Mouse (Mus musculus) limb, embryonic 12.5 days (tissue): ENCODE results near the gene Tcf25. TPM values are rescaled to one million over a fixed set of nuclear protein-coding genes. Genes with fewer than 3 reads are reported as not detected.

Experiments used
- ATAC-seq: fragments of 200-750 bp; cut with Nextera tagmentation; 2 replicates; pipeline ENCODE4 v1.8.0; 2017; ENCODE audit warnings: low read depth, moderate TSS enrichment; ENCODE audit not compliant: insufficient number of reproducible peaks, insufficient read depth, low FRiP score, low TSS enrichment
- H3K27ac ChIP-seq: fragments of 300-500 bp; sonication (generic); 2 replicates; pipeline ENCODE4 v1.5.1; 2016; ENCODE audit warnings: mild to moderate bottlenecking, moderate library complexity
- H3K27me3 ChIP-seq: fragments of 300-500 bp; sonication (generic); 2 replicates; pipeline ENCODE4 v1.6.1; 2016; ENCODE audit warnings: mild to moderate bottlenecking, moderate library complexity
- H3K36me3 ChIP-seq: fragments of 300-500 bp; sonication (generic); 2 replicates; pipeline ENCODE4 v1.6.1; 2016; ENCODE audit warnings: mild to moderate bottlenecking, moderate library complexity
- H3K4me1 ChIP-seq: fragments of 300-500 bp; sonication (generic); replicated peaks from 2 replicates; pipeline ENCODE4 v1.6.1; 2016
- H3K4me2 ChIP-seq: fragments of 300-500 bp; sonication (generic); 2 replicates; pipeline ENCODE4 v1.6.1; 2016; ENCODE audit warnings: mild to moderate bottlenecking, moderate library complexity
- H3K4me3 ChIP-seq: fragments of 300-500 bp; sonication (generic); replicated peaks from 2 replicates; pipeline ENCODE4 v1.5.1; 2016; ENCODE audit warnings: mild to moderate bottlenecking
- H3K9ac ChIP-seq: fragments of 300-500 bp; sonication (generic); replicated peaks from 2 replicates; pipeline ENCODE4 v1.6.1; 2016; ENCODE audit warnings: mild to moderate bottlenecking, moderate library complexity
- H3K9me3 ChIP-seq: fragments of 300-500 bp; sonication (generic); 2 replicates; pipeline ENCODE4 v1.6.1; 2016; ENCODE audit warnings: mild to moderate bottlenecking, moderate library complexity
- WGBS: fragments of 180-500 bp; shearing (Covaris S2); methylation state at CpG from one replicate; pipeline ENCODE4 v1.1.7; 2016; 5-methylcytosine and 5-hydroxymethylcytosine counted together
- polyA plus RNA-seq: library from polyadenylated mRNA; unstranded; fragments of >200 nt; fragmentation: Nextera tagmentation; extraction: Ambion mirVana; gene quantifications from 2 replicates; pipeline ENCODE4 v1.2.1, GENCODE M21; 2016

Gene Tcf25
- polyA plus RNA-seq, 1 experiment from 2014 or later: 149 TPM

DNA sequence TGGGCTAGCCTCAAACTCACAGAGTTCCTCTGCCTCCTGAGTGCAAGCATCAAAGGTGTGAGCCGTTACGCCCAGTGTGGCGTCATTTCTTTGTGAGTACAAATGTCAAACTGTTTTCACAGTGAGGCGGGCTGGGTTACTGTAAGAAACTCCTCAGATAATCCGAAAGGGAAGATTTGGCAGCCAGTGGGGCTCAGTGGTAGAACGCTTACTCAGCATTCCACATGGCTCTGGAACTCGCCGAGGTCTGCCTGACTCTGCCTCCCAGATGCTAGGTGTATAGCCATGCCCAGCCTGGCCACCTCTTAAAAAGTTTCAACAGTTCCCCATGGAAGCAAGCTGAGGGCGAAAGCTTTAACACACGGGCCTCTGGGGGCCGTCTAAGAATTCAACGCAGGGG, 21.4 kb upstream of the Tcf25 start:
- Histone ChIP-seq H3K4me3 (no peak overlapping the region), H3K4me1 (peaks cover 14% of the 10 kb centered on the region), H3K9me3 (no peaks in the 10 kb centered on the region), H3K4me2 (no peak overlapping the region), H3K9ac (no peak overlapping the region), H3K36me3 (no peaks in the 10 kb centered on the region), H3K27me3 (peaks cover 17% of the 10 kb centered on the region; the same call in 1 of the 2 replicates), H3K27ac (no peak overlapping the region)
- ATAC-seq: no peak
- 85% methylated on average over 12 of the region's 12 CpGs for WGBS

DNA sequence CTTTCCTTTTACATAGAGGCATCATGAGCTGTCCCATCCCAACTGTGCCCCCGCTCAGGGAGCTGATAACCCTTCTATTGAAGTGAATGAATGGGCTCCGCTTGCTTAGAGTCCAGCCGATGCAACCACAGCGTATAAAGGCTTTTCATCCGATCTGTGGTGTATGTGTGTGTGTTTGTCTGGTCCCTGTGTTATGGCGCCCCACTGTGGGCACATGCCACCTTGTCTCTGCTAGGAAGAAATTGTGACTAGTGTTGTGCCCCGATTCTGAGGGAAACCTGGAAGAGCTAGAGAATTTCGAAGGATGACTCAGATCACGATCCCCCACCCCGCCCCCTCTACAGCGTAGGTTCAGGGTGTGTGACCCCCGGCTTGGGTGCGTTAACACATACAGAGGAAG, 20.8 kb upstream of the Tcf25 start:
- no peaks in the 10 kb centered on the region for H3K36me3 ChIP-seq
- H3K4me1 ChIP-seq: peaks cover 14% of the 10 kb centered on the region
- H3K4me2 ChIP-seq: no peak overlapping the region
- H3K9ac ChIP-seq: no peak overlapping the region
- no peak overlapping the region for H3K27ac ChIP-seq
- peaks cover 17% of the 10 kb centered on the region; the same call in 1 of the 2 replicates for H3K27me3 ChIP-seq
- no peaks in the 10 kb centered on the region for H3K9me3 ChIP-seq
- no peak overlapping the region for H3K4me3 ChIP-seq
- ATAC-seq: no peak
- WGBS: 71% methylated on average over 13 of the region's 13 CpGs

DNA sequence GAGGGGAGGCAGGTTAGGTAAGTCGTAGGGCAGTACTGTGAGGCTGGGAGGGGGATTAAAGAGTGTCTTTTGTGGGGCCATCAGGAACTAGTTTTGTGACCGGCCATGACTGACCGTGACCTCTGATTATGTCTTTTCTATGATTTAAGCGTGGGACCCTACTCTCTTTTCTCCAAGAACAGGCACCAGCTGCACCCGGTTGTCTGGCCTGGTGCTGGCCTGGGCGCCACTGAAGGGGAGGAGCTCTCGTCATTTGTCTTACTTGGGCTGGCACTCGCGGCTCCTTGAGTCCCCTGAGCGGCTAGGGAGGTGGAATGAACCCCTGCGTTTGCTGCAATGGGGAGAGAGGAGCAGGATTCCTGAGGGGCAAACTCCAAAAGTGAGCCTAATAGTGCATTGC, 20.3 kb upstream of the Tcf25 start:
- Histone ChIP-seq H3K4me2 (no peak overlapping the region), H3K9me3 (no peaks in the 10 kb centered on the region), H3K27ac (no peak overlapping the region), H3K4me1 (peaks cover 11% of the 10 kb centered on the region), H3K4me3 (no peak overlapping the region), H3K9ac (no peak overlapping the region), H3K36me3 (no peaks in the 10 kb centered on the region), H3K27me3 (peaks cover 17% of the 10 kb centered on the region; the same call in 1 of the 2 replicates)
- 41% methylated on average over 11 of the region's 11 CpGs for WGBS
- ATAC-seq: no peak

DNA sequence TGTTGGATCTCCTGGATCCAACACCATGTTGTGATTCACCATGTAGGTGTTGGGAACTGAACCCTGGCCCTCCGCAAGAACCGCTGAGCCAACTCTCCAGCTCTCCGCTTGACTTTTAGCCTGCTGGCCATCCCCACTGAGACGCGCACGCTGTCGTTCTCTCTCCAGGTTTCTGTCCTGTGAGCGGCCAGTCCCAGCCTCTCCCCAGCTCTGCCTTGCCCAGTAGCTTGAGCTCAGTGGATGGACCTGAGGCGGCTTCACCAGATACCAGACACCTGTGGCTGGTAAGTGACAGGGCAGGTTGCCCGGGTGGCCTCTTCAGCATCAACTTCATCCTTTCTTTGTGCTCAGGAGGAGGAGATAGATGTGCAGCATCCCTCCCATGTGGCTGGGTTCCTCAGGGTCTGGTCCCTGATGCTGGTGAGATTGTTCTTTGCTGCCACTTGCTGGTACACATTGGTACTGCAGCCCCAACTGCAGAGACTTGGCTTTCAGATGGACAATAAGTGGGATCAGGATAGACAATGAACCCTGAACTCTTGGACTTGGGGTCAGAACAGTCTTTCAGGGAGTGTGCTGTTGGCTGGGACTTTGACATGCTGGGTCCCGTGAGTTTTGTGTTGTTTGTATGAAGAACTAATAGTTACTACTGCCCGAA, 12.3 kb upstream of the Tcf25 start:
- no peak overlapping the region for H3K9ac ChIP-seq
- no peaks in the 10 kb centered on the region for H3K36me3 ChIP-seq
- no peak overlapping the region for H3K4me3 ChIP-seq
- H3K27me3 ChIP-seq: no peaks in the 10 kb centered on the region
- ATAC-seq: no peak
- H3K27ac ChIP-seq: no peak overlapping the region
- H3K9me3 ChIP-seq: no peaks in the 10 kb centered on the region
- no peaks in the 10 kb centered on the region for H3K4me1 ChIP-seq
- WGBS: 44% methylated on average over 12 of the region's 12 CpGs
- no peak overlapping the region for H3K4me2 ChIP-seq

DNA sequence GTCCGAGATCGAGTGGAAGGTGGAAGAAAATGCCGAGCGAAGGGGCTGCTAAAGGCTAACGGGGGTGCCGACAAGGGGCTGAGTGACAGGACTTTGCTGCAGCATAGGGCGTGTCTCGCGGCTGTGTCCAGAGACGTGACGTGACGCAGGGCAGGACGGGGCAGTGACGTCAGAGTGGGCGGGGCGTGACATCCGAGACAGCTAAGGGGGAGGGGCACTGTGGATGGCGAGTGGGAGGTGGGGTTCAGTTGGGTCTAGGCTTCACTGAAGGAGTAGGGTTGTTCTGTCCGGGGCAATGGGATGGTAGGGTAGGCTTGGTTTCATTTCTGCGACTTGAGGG, 656 bp downstream of the Tcf25 start:
- Histone ChIP-seq H3K4me1 (peaks cover 15% of the 10 kb centered on the region), H3K36me3 (peaks cover 8% of the 10 kb centered on the region), H3K9me3 (no peaks in the 10 kb centered on the region), H3K9ac (peak overlapping the region; percentile 77), H3K4me3 (peak overlapping the region; percentile 71), H3K27me3 (no peaks in the 10 kb centered on the region), H3K27ac (peak overlapping the region; percentile 97), H3K4me2 (peak overlapping the region; percentile 81)
- WGBS: under 1% methylated on average over 20 of the region's 20 CpGs
- peak; percentile 81 for ATAC-seq

DNA sequence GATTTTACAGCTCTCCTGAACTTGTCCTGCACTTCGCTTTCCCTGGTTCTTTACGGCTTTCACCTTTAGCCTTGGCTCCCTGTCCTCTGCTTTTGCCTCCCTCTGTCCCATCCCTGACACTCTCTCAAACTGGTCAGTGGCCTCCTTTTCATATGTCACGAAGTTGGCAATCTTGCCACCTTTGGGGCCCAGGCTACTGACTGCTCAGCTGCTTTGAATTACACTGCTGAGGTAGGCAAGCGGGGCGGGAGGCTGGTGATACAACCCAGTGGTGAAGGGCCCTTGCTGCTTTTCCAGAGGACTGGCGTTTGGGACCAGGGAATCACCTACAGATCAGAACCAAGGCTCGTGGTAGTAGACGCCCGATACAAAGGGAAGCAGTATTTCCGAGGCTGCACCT, 2.1 kb downstream of the Tcf25 start:
- H3K4me3 ChIP-seq: no peak overlapping the region
- no peak for ATAC-seq
- peaks cover 15% of the 10 kb centered on the region for H3K4me1 ChIP-seq
- H3K36me3 ChIP-seq: peaks cover 8% of the 10 kb centered on the region
- no peaks in the 10 kb centered on the region for H3K27me3 ChIP-seq
- no peak overlapping the region for H3K9ac ChIP-seq
- H3K9me3 ChIP-seq: no peaks in the 10 kb centered on the region
- H3K27ac ChIP-seq: no peak overlapping the region
- no peak overlapping the region for H3K4me2 ChIP-seq
- WGBS: 78% methylated on average over 10 of the region's 10 CpGs

DNA sequence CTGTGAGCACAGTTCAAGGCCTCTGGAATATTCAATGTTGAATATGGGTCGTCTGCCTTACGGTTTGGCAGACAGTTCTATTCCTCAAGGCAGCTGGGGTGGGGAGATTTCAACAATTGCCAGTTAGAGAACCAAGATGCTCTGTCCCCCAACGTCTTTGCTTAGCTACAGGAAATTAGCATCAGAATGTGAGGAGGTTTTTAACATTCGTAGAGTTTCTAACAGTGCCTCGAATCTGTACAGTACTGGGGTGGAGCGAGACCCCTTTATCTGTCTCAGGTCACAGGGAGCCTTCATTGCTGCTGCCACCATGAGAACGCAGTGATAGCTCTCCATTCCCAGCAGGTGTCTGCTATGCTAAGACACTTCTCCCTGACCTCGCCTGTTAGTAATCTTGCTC, 2.6 kb downstream of the Tcf25 start:
- no peak overlapping the region for H3K9ac ChIP-seq
- H3K36me3 ChIP-seq: peaks cover 12% of the 10 kb centered on the region
- no peak for ATAC-seq
- 76% methylated on average over 8 of the region's 8 CpGs for WGBS
- no peak overlapping the region for H3K4me2 ChIP-seq
- H3K9me3 ChIP-seq: no peaks in the 10 kb centered on the region
- no peak overlapping the region for H3K4me3 ChIP-seq
- no peak overlapping the region for H3K27ac ChIP-seq
- H3K27me3 ChIP-seq: no peaks in the 10 kb centered on the region
- peaks cover 15% of the 10 kb centered on the region for H3K4me1 ChIP-seq

DNA sequence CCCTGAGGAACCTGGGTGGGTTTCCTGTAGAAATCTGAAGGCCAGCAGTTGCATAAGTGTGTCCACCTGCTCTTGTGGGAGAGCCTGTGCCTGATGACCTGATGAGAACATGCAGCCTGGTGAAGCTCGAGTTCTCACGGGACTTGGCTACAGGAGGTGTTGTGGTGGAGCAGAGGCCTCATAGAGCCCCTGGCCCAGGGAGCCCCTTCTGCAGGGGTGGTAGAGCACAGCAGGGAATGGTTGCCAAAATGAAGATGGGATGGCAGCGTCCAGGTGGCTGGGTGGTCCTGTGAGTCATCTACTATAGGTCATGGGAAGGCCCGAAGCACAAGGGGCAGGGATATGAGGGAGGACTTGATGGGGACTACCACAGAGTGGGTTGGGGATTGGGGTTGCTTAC, 8.2 kb downstream of the Tcf25 start:
- Histone ChIP-seq H3K27ac (no peak overlapping the region), H3K4me1 (no peaks in the 10 kb centered on the region), H3K4me2 (no peak overlapping the region), H3K9ac (no peak overlapping the region), H3K4me3 (no peak overlapping the region), H3K36me3 (peaks cover 64% of the 10 kb centered on the region), H3K27me3 (no peaks in the 10 kb centered on the region), H3K9me3 (no peaks in the 10 kb centered on the region)
- ATAC-seq: no peak
- WGBS: 96% methylated on average over 4 of the region's 4 CpGs

DNA sequence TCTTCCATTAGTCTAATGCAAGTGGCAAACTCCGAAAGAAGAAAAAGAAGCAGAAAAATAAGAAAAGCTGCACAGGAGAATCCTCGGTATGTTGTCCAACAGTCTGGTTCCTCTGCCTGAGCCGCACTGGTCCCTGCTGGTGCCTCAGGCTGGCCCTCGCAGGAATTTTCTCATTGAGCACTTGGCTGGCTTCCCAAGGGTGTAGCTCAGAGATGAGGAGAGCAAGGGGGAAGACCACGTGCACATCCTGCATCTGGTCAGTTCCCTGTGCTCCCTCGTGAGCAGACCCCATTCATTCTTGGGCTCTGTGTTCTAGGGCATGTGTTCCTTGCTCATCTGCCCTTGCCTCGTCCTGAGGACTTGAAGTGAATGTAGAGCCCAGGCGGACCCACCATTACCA, 9.0 kb downstream of the Tcf25 start:
- Histone ChIP-seq H3K27me3 (no peaks in the 10 kb centered on the region), H3K4me1 (no peaks in the 10 kb centered on the region), H3K9ac (no peak overlapping the region), H3K36me3 (peaks cover 68% of the 10 kb centered on the region), H3K4me3 (no peak overlapping the region), H3K9me3 (no peaks in the 10 kb centered on the region), H3K27ac (no peak overlapping the region), H3K4me2 (no peak overlapping the region)
- WGBS: 92% methylated on average over 8 of the region's 8 CpGs
- no peak for ATAC-seq

DNA sequence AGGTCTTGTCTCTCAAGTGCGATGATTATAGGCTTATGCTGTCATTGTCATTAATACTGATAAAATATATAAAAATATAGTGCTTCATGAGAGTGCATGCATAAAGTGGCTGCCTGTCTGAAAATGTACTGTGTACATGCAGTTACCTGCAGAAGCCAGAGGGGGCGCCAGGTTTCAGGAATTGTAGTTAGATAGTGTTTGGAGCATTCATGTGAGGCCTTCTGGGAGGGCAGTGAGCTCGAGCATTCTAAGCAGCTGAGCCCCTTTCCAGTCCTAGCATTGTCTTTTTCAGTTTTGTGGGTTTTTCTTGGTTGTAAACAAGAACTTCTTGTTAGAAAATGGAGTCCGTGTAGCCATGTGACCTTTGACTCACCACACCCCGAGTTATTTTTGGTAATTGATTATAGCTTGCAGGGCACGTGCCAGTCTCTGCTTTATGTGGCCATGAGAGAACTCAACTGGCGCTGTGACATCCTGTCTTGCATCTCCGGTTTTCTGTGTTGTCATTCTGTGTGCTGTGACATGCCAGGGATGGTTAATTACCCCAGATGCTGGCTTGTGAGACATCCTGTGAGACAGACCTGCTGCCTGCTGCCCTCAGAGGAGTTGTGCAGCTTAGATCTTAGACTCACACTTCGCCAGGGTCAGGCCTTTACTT, 11.5 kb downstream of the Tcf25 start:
- Histone ChIP-seq H3K4me3 (no peak overlapping the region), H3K9me3 (no peaks in the 10 kb centered on the region), H3K9ac (no peak overlapping the region), H3K27ac (no peak overlapping the region), H3K4me1 (no peaks in the 10 kb centered on the region), H3K36me3 (peaks cover 93% of the 10 kb centered on the region), H3K27me3 (no peaks in the 10 kb centered on the region), H3K4me2 (no peak overlapping the region)
- 75% methylated on average over 9 of the region's 9 CpGs for WGBS
- ATAC-seq: no peak

DNA sequence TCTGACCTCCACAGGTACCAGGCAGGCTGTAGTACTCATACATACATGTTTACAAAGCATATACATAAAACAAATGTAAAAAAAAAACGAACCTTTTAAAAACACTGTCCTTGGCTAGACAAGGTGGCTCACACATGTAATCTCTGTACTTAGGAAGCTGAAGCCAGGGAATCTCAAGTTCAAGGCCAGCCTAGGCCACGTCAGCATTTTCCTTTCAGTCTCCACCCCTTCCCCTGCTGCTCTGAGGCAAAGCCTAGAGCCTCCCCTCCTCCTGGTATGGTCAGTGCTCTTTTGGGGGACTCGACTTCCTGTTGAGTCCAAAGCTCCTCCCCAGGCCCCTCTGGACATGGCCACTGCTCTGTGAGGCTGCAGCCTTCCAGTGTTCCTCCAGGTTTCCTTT, 13.5 kb downstream of the Tcf25 start:
- Histone ChIP-seq H3K9me3 (no peaks in the 10 kb centered on the region), H3K9ac (no peak overlapping the region), H3K4me1 (no peaks in the 10 kb centered on the region), H3K4me2 (no peak overlapping the region), H3K27ac (no peak overlapping the region), H3K4me3 (no peak overlapping the region), H3K36me3 (peaks cover 100% of the 10 kb centered on the region), H3K27me3 (no peaks in the 10 kb centered on the region)
- 83% methylated on average over 3 of the region's 3 CpGs for WGBS
- ATAC-seq: no peak

DNA sequence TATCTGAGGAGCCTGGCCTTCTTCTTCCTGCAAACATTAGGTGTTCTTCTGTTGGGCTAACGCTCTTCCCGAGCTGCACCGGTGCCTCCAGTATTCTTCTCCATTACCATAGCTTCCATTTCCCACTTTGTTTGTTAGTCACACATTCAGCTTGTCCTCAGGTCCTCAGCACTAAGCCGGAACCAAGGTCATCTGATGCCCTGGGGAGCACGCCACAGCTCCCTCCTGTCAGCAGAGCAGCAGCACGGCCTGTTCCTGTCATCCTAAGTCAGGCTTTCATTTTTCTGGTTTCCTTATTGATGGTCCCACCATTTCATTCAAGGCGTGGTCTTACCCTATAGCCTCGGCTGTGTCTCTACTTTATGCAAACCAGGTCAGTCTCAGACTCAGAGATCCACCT, 14.2 kb downstream of the Tcf25 start:
- no peaks in the 10 kb centered on the region for H3K4me1 ChIP-seq
- no peak overlapping the region for H3K4me2 ChIP-seq
- no peaks in the 10 kb centered on the region for H3K27me3 ChIP-seq
- WGBS: 89% methylated on average over 8 of the region's 8 CpGs
- no peak for ATAC-seq
- no peaks in the 10 kb centered on the region for H3K9me3 ChIP-seq
- no peak overlapping the region for H3K27ac ChIP-seq
- no peak overlapping the region for H3K9ac ChIP-seq
- H3K4me3 ChIP-seq: no peak overlapping the region
- peaks cover 100% of the 10 kb centered on the region for H3K36me3 ChIP-seq
